Mouse (Mus musculus): ENCODE data around the gene Trabd. TPM values are rescaled to one million over a fixed set of nuclear protein-coding genes. Genes with fewer than 3 reads are reported as not detected.

Gene Trabd
- 10 to 100 TPM; 27.5 to 31.3 TPM for polyA plus RNA-seq (2017; shearing (Covaris generic))

DNA sequence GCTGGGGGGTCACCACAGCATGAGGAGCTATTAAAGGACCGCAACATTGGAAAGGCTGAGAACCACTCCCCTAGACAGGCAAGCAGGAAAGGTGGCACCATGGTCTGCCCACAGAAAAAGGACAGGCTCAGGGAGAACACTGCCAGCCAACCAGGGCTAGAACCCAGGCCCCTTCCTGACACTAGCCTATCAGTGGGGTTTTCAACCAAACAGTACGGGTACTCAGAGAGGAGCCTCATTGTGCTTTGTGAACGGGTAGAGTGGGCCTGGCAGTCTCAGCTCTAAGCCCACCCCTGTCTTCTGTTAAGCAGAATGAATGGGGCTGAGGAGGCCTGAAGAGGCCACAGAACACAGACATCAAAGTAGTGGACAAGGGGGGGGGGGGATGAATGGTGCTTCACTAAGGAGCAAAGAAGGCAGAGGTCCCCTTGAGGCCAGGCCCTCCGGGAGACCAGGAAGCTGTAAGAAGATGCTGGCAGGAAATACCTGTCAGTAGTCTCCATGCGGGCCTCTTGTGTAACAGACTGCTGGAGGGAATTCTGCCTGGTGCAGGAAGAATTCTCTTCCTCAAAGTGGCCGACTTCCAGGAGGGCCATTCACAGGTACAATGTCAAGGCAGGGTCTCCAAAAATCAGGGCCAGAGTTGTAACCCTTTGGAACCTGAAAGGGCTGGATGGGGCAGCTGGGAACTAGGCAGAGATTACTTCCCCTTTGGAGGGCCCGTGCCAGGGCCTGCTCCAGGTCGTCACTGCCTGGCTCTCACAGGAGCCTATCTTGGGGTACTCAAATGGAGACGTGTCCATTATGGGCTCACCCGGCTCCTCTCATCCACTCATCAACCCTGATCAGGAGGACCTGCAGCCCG is at the start of gene Trabd:
Gene Trabd, plus strand, starts transcription at position 512 of the 865 bp plus-strand sequence.
- no peak for ATAC-seq

DNA sequence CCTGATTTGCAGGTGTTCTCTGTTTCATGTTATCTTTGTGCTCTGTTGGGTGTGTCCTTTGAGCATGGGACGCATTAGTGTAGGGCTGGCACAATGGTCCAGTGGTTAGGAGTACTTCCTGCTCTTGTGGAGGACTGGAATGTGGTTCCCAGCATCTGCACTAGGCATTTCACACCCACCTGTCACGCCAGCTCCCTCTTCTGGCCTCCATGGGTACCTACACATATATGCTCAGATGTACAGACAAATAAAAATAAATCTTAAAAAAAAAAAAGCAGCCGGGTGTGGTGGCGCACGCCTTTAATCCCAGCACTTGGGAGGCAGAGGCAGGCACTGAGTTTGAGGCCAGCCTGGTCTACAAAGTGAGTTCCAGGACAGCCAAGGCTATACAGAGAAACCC is 30.5 kb upstream of the Trabd start:
- no peak for ATAC-seq

GRCm38 (mm10) chr15:89046356-89046755 is 28.6 kb upstream of the Trabd start:
- ATAC-seq = no peak

DNA sequence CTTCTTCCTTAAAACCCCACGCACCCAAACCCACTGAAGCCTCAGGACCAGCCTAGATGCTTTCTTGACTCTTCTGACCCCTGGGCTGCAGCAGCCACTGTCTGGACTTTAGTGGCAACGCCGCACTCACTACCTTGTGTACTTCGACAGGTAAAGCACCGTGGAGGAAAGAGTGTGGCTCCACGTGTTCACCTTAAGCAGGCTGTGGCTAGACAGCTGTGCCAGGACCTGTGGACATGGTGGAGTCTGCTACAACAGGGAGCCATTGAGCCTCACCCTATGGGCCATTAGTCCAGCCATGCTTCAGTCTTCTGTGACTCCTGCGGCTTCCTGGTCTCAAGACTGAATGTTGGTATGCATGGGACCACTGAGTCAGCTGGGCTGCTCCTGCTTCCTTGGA is 20.3 kb upstream of the Trabd start:
- no peak for ATAC-seq

DNA sequence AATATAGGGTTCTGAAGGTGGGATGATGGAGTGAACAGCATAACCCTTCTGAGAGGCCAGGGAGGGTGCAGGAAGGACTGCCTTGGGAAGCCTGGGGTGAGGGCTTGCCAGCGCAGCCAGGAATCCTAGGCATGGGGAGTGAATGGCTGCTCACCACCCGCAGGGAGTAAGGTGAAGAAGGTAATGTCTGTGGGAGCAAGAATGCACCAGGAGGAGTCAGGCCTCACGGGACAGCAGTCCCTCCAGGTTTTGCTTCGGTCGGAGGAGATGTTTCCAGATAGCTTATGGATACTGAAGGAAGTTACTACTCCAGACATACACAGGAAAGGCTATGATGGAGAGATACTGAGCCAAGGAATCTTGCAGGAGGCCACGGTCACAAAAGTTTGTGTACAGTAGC is 16.2 kb upstream of the Trabd start:
- ATAC-seq = no peak

DNA sequence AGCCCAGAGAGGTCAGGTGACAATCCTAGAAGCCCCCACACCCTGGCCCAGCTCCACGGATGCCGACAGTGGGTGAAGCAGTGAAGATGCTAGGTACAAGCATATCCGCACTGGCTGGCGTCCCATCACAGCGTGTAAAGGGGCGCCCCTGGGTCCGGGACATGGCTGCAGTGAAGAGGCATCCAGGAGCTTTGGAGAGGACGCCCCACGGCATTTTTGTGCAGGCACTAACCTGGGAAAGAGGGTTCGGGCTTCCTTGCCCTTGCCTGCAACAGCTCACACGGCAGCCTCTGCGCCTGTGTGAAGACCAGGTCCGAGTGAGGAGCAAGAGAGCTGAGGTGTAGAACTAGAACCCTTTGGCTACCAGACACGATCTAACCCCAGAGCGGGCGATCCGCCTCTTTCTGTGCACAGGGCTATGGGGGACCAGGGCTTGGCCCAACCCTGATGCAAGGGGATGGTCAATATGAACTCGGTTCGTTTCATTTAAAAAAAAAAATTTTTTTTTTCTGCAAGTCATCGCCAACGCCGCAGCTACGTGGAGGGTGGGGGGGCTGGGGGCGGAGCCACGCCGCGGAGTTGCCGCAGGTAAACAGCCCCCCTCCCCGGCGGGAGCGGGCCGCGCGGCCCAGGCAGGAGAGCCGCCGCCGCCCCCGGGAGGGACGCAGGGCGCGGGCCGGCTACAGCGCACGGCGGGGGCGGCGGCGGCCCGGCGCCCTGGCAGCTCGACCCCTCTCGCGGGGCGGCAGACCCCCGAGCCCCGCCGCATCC is 15.6 kb upstream of the Trabd start, which contains the start of gene Panx2:
Gene Panx2, plus strand, starts transcription at position 574 of the 771 bp plus-strand sequence.
- no peak for ATAC-seq

GRCm38 (mm10) chr15:89060032-89060681 is 14.8 kb upstream of the Trabd start:
- no peak for ATAC-seq

DNA sequence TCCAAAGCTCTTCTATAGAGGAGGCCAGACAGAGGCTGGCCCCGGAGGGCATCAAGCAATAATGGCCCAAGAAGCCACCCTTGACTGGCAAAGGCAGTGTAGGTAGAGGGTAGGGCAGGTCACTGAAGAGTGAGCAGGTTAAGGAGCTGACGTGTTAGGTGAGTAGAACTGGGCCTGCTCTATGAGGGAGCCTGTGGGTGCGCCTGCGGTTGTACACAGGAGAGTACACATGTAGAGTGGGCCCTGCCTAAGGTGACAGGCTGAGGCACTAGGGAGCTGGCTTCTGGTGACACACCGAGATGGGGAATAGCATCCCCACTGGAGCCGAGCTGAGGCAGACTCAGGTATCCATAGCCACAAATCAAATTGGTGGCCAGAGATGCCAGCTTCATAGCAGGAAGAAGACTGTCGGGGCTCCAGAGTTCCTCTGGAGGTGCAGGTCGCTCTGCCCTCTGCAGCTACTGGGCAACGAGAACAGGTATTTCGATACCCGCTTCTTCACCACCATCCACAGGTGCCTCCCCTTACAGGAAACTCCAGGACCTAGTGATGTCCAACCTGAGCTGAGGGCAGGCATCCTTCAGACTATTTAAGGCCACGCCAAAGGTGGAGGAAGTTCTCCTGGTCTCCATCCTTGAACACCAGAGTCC is 14.0 kb upstream of the Trabd start:
- no peak for ATAC-seq

DNA sequence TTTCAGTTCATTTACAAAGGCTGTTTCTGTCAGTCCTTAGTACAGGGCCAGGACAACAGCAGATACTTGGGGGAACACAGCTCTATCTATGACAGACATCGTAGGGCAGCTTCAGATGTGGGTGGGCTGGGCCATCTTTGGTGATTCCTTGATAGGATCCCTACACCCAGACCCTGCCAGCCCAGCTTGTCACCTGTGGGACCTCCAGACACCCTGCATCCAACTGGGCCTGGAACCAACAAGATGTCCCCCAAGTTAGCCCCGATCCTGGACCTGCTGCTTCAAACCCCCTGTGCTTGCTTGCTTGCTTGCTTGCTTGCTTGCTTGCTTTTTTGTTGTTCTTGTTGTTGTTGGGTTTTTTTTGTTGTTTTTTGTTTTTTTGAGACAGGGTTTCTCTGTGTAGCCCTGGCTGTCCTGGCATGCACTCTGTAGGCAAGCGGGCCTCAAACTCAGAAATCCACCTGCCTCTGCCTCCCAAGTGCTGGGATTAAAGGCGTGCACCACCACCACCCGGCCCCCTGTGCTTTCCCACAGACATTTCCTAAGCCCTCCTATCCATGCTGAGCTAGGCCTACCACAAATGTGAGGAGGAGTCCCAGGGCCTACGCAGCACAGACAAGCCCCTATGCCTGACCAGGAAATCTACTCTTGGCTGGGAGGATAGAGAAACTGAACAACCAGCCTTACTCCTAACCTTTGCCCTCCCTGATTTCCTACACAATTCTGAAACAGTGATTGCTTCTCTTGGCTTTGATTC is 13.0 kb upstream of the Trabd start:
- ATAC-seq = no peak

DNA sequence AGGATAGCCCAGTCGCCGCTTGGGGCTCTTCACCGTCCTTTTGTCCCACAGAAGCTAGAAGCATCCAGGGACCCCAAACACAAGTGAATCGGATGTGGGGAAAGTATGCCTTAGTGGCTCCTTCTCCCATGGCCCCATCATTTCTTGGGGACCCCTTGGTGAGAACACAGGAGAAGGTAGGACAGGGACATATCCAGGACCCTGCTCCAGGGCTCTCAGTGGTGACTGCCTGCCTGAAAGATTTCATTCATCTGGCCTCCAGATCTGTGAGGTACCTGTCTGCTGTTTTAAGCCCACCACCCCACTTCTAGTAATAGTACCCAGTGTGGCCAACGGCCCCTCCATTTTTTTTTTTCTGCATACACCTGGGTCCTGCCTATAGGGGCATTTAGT is 12.4 kb upstream of the Trabd start:
- no peak for ATAC-seq

DNA sequence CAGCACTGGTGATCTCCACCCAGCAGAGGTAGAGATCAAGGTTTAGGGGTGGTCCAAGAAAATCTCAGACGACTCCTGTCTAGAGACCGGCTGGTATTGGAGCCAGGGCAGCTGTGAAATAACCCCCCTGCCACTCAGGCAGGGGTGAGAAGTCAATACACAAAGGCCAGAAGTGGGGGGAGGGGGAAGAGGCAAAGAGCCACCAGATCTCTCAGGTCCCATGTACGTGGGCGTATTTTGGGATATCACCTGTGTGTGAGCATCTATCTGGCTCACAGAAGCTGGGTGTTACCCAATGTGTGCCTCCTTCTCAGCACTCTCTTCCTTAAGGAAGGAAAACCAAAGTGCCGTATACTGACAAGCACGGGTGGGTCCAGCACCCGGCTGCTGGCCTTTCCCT is 11.9 kb upstream of the Trabd start:
- no peak for ATAC-seq

GRCm38 (mm10) chr15:89063536-89063935 is 11.4 kb upstream of the Trabd start:
- ATAC-seq = no peak

DNA sequence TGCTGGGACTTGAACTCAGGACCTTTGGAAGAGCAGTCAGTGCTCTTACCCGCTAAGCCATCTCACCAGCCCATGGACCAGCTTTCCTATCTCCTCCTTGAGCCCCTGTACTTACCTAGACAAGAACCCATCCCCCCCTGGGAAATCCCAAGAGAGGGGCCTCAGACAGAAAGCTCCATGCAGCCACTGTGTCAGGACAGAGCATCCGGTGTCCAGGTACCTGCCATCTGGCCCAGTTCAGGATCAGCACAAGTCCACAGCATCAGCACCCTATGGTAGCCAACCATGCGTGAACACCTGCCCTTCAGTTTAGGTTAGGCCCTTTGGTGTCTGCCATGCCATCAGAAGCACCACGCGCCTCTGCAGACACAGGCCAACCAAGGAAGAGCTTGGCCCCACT is 10.0 kb upstream of the Trabd start:
- ATAC-seq = no peak

- no peak for ATAC-seq
Measured at GRCm38 (mm10) chr15:89067609-89068008, 7.3 kb upstream of the Trabd start.

DNA sequence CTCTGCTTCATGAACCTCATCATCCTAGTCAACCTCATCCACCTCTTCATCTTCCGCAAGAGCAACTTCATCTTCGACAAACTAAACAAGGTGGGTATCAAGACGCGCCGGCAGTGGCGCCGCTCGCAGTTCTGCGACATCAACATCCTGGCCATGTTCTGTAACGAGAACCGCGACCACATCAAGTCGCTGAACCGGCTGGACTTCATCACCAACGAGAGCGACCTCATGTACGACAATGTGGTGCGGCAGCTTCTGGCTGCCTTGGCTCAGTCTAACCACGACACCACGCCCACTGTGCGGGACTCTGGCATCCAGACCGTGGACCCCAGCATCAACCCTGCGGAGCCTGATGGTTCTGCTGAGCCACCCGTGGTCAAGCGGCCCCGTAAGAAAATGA is 6.7 kb upstream of the Trabd start:
- no peak for ATAC-seq

- no peak for ATAC-seq
Measured at GRCm38 (mm10) chr15:89069336-89069840, 5.5 kb upstream of the Trabd start.

DNA sequence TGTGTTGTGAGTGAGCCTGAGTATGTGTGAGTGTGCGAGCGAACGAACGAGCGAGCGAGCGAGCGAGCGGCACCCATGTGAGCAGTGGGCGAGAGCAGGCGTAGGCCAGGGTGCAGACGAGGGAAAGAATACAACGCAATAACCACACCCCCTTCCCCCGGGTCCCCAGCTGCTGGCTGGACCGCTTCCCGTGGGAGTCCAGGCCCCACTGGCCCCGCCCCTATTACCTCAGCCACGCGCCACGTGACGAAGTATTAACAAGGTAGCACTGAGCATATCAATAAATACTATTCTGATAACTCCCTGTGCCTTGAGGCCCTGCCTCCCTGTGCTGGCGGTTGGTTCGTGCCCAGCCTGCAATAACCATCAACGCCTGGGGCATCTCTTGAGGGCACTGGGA is 4.3 kb upstream of the Trabd start:
- no peak for ATAC-seq

DNA sequence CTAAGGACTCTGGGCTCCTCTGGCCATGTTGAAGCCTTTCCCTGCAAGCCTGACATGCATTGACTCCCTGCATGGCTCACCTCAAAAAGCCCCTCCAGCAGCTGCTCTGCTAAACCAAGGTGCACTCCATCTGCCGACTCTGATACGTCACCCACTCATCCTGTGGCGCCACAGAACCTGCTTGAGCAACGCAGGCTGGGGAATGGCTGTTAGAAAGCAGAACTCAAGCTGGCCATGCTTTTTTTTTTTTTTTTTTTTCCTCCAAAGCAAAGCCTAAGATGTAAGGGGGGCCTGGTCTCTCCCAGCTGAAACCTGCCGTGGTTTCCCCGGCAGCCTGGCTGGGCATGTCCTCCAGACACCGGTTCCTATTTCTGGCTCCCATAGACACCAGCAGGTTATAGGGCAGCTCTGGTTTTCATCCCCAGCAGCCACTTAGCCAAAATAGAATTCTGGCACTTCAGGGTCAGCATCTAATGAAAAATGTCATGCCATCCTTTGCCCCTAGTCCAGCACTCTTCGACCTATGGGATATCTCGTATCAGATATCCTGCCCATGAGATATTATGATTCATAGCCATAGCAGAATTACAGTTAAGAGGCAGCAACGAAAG is 826 bp upstream of the Trabd start:
- no peak for ATAC-seq

GRCm38 (mm10) chr15:89075478-89076147 is 689 bp downstream of the Trabd start:
- ATAC-seq = peak; percentile 59

DNA sequence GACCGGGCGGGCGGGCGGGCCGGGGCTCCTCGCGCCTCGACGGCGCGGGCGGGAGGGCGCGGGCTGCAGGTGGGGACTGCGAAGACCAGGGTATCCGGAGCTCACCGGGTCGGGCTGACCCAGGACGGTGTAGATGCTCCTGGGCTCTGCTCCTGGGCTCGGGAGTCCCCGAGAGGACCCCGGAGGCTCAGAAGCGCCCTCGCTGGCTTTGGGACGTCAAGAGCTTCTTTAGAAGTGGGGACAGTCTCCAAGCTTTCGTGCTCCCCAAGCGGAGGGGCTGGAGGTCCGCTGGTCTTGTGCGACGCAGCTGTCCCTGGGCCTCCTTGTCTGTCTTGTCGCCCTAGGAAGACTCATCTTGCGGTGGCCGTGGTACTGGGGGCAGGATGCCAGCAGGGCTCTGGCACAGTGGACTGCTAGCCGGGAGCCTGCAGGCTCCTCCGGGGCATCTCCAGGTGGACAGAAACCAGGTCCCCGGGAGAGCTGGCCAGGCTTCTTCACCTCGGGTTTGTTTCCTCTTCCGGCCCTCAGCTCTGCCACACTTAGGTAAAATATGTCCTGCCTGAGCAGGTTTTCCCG is 1.3 kb downstream of the Trabd start:
- ATAC-seq = no peak

Data from CD4-positive, CD25-positive, alpha-beta regulatory T cell, adult 4 months (primary cell).